Mouse (Mus musculus): ENCODE results near the gene Gm10203.
A peak's percentile ranks its signal among the peaks of the same experiment; 100 is the strongest.
"Not testable (repeated sequence)": the region's sequence is repeated elsewhere in the genome, so short reads cannot be mapped to it uniquely, and the experiment has no call there.

Gene Gm10203

DNA sequence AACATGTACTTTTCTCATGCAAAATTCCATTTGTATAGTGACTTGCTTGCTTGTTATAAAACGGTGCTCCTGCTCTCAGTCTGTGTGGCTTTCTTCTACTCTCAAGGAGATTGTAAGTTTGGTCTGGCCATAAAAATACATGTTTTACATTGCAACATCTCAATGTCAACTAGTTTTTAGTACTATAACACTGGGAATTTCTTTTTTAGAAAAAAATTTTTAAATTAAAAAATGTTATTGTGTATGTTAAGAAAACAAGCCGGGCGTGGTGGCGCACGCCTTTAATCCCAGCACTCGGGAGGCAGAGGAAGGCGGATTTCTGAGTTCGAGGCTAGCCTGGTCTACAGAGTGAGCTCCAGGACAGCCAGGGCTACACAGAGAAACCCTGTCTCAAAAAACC, at the start of gene Gm10203:
Gene Gm10203 (plus strand): TSS at position 301 of the 400 bp plus-strand sequence.
- not testable (repeated sequence) for DNase-seq

DNA sequence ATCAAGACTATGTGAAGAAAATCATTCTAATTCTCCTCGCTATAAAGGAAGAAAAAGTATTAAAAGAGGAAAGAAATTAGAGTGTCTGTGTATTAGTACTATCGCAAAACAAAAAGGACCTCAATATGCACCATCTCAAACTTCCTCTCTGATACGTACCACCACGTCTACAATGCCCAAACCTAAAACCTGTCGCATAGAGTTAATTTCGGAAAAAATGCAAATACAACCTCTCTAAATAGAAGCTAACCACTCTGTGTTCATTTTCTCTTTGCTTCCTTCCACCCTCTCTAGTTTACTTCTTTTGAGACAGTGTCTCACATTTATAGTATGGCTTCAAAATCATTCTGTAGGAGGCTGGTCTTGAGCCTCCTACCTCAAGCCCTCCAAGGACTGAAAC, 37.6 kb upstream of the Gm10203 start:
- no peak for DNase-seq

DNA sequence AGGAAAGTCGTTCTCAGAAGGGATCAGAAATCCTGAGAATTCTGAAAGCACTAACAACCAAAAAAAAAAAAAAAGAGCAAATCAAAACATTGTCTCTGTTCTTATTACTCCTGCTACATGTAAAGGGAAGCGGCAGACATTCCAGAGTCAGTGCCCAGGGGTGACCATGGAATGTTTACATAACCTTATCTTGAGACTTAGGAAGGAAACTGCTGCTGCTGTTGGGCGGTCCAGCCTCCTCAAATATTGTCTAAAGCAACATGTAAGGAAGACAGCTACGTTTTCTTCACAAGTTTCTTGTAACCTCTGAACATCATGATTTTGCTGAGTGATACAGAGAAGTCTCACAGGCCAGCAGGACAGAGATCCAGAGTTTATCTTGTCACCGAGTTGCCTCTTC, 36.5 kb upstream of the Gm10203 start:
- no peak for DNase-seq

DNA sequence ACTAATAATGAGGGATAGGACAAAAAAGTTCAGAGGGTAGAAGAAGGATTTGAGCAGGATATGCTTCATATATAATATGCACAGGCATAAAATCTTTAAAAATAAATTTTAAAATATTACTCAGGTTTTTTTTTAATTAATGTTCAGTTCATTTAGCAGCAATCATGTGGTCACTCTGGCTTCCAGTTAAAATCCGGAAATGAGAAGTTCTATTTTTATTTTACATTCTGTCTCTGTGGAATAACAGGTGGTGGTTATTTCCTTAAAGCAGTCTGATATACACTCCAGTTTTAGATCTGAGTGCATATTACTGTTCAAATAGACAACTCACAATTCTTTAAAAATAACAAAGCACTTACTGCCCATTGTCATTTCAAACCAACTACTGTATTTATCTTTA, 35.4 kb upstream of the Gm10203 start:
- DNase-seq = no peak

DNA sequence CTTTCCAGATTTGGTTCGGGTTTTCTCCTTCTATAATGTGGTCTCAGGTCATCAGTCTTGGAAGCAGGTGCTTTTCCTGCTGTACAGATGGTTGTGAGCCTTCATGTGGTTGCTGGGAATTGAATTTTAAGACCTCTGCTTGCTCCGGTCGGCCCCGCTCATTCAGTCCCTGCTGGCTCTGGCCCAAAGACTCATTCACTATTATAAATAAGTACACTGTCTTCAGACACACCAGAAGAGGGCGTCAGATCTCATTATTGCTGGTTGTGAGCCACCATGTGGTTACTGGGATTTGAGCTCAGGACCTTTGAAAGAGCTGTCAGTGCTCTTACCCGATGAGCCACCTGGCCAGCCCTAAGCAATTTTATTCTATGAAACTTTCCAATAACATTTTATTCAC, 34.6 kb upstream of the Gm10203 start:
- peak; percentile 59 to 65 for DNase-seq

DNA sequence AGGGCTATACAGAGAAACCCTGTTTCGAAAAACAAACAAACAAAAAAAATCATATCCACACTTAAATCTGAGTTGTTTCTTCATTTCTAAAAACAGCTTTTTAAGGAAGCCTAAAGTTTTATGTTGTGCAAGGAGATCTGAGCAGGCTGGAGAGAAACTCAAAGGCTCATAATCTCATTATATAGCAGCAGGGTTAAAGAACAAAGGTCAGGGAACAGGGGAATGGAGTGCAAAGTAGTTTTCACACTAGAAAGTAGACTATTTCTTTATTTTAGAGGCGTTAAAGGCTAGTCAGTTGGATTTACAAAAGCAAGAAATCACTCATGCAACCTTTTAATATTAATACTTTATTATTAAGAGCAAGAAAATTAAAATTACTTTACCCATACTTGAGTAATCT, 33.7 kb upstream of the Gm10203 start:
- no peak for DNase-seq

DNA sequence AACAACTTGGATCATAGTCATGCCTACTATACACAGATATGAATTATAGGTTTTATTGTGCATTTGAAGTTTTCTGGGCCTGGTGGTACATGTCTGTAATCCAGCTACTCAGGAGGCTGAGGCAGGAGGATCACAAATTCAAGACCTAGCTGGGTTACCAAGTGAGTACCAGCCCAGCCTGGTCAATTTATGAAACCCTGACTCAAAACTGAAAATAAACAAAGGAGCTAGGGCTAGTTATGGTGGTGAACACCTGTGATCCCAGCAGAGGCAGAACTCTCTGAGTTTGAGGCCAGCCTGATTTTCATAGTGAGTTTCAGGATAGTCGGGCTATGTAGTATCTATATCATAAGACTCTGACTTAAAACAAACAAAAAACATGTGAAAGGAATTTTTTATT, 32.7 kb upstream of the Gm10203 start:
- DNase-seq = no peak

DNA sequence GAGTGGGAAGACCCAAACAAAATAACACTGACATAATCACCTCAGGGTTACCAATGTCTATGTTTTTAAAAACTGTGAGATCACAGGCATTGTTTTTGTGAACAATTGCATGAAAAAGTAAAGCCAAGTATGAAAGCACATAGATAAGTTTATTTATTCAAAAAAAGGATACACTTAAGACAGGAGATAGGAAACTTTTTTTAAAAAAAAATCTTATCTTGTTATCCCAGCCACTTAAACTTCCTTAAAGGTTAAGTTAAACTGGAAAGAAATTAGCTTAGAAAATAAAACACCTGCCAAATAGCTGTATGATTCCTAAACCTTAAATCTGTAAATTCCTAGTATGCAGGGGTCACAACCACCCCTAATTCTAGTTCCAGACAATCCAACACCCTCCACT, 31.0 kb upstream of the Gm10203 start:
- DNase-seq = no peak

DNA sequence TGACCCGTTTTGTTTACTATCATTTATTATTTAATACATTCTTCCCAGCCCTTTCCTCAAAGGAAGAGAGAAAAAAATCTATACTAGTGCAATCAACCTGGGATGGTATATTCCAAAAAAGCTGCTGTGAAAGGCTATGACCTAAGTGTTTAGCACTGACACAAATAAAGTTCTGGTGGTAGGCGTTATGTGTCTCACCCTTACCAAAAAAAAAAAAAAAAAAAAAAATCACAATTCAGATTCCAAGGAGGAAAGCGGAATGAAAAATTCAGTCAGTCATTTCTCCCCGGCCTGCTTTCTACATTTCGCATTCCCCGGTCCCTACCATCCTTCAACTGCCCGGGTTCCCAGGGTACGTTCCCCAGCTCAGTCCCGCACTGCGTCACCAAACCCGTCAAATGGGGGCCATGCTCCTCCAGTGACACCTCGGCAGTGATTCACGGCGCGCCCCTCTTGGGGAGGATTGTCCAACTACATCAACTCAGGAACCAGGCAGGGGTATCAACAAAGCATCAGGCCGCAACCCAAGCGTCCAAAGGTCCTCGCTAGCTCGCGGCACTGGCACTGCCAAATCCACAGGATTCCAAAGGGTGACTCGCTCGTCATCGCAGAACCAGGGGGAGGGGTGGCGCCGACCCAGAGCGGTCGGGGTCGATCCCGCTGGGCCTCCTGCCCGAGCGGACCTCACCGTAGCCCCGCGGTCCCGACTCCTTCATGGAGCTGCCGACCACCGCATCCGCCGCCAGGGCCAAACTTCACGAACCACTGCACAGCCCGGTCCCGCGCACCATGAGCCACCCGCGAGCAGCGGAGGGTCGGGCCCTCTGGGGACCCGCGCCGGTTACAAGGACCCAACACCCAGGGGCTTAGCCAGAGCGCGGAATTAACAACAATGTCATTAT, 29.5 kb upstream of the Gm10203 start:
- peak; percentile 80 to 82 for DNase-seq

DNA sequence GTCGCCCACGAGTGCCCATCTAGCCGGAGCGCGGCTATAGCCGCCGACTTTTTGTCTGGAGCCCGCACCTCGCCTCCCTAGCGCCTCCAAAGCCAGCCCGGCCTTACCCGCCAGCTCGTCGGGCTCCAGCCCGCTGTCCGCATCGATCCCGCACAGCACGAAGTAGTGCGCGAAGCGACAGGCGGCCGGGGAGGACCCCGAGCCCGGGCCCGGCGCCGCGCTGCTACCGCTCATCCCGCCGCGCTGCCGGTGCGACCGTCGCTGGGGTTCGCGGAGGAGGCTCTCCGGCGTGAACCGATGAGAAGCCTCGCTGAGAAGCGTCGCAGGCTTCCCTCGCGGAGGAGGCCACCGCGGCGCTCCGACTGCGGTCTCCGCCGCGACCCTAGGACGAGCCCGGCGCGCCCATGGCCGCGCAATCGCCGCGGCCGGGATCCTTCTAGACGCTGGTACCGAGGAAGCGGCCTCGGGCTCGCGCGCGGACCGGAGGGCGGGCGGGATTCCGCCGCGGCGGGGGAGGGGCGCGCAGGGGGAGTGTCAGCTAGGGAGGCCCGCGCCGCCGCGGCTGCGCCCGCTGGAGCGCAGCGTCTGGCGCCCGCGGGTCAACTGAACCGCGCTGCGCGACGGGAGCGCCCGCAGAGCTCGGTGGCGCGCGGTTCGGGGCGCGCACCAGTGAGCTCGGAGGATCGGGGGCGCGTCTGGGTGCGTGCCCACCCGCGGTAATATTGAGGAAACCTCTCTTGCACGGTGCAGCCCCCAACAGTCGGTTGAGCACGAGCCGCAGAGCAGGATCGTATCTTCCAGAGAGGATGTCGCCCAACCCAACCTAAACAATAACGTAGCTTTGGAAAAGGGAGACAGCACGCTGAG, 28.7 kb upstream of the Gm10203 start, which contains the start of gene Dennd5b:
Gene Dennd5b (minus strand): TSS at position 605 of the 867 bp plus-strand sequence.
- peak; percentile 89 to 93 for DNase-seq

DNA sequence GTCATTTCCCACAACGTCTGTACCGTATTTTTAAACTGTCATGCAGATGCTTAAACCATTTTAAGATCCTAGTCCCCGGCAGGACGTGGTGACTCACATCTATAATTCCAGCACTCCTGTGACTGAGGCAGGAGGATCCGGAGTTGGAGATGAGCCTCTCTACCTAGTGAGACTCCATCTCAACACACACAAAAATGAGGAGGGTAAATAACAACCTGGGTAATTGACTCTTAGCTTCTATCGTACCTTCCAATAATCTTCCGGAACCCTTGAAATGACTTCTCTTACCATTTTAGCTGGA, 28.1 kb upstream of the Gm10203 start:
- no peak for DNase-seq

DNA sequence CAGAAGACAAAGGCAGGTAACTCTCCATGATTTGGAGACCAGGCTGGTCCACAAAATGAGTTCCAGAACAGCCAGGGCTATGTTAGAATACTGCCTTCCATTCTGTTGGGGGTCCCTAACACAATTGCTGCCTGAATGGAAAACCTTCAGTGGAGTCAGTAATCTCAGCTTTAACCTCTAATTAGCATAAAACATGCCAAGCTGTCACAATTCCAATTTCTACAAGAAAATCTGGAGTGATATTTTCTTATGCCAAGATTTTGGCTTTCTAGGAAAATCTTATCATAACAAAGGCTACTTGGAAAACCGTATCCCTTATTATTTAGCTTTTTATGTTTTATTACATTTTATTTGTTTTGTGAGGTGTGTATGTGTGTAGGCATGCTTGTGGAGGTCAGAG, 26.5 kb upstream of the Gm10203 start:
- no peak for DNase-seq

DNA sequence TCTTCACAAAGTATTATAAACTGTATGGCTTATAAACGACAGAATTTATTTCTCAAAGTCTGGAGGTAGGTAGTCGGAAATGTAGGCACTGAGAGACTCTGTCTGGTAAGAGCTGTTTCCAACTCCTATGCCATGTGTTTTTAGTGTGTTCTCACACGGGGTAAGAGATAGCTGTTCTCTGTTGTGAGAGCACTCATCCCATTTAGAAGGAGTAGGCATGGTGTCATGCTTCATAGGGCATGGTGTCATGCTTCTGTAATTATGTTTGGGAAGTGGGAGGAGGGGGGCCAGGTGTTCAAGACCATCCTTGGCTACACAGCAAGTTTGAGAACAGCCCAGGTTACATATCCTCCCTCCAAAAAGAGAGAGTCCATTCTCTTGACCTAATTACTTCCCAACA, 22.4 kb upstream of the Gm10203 start:
- DNase-seq = no peak

DNA sequence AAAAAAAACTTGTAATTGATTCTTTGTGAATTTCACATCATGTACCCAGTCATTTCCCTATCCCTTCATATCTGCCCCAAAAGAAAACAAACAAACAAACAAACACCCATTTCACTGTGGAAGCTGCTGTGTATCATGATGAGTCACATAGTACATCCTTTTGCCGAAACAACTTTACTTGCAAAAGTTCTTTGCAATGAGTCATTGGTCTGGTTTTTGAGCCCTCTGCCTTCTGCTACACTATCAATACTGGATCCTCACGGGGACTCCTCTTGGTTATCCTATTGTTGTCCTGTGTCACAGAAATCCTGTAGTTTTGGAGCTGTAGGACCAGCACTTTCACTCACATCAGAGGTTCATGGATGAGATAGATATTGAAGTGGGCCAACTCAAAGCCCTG, 21.1 kb upstream of the Gm10203 start:
- DNase-seq = no peak

DNA sequence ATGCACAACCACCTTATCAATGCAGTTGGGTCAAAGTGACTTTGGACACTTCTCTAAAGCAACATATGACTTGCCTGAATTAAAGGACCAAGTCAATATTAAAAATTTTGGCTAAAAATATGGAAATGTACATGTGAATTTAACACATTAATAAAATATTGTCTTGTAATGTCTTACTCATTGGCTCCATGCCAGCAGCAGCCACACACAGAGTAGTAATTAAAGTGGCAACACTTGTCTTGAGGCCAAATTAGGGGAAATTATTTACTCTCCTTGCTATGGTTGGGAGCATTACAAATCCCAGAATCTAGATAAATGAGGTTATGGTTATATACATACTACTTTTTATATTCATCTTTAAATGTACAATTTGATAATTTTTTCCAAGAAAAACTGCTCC, 13.0 kb upstream of the Gm10203 start:
- DNase-seq = peak; percentile 9 to 20

DNA sequence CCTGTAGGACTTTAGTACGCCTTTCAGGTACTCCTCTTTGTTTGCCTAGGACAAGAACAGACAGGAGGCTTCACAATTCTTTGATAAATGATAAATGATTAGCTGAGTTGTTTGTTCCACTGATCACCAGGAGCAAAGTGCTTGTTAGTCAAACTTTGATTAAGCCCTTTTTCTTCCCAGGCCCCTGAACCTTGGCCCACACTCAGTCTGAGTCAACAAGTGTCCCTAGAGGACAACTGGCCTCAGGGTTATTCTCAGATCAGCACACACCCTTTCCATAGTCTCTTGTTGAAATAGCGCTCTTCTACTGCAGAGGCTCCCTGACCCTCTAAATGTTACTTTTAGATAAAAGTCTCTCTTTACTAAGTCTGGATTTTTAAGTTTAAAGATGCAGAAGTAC, 11.0 kb upstream of the Gm10203 start:
- DNase-seq = no peak

DNA sequence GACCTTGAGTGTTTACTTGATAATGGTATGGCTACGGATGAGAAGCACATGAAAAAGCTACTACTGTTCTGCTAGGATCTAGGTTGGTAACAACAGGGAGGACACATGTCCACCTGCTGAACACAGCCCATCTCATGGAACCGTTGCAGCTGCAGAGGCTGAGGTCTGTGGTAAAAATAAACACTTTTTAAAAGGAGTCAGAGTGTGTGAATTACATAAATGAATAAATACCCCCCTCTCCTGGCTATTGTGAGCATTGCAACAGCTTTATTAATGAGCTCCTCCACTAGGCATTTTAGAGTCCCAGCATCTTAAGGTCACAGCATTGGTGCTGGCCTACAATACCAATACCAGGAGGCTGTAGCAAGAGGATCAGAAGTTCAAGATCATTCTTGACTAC, 10.1 kb upstream of the Gm10203 start:
- DNase-seq = peak; percentile 80 to 88

DNA sequence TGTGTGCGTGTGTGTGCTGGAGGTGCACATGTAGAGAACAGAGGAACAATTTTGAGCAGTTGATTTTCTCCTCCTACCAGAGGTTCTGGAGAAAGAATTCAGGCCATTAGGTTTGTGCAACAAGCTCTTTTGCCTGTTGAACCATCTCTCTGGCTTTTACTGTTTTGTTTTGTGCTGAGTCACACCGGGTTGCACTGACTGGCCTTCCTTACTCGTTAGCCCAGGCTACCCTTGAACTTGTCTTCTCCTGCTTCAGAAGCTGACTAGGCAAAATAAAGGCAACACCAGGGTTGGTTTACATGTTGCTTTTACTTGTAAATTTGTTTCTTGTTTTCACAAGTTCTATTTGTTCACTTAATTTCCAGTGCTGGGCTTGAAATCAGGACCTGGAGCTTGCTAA, 6.9 kb upstream of the Gm10203 start:
- no peak for DNase-seq

DNA sequence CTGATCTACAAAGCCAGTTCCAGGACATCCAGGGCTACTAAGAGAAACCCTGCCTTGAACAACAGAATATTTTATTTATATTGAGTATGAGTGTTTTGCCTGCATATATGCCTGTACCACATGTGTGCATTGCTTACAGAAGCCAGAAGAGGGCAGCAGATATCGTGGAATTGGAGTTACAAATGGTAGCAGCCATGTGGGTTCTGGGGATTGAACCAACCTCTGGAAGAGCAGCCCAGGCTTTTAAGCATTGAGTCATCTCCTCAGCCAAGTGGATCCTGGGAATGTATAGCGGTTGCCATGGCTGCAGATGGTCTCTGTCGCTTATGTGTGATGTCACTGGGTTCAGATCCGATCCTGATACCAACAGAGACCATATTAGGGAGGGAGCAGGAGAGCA, 3.3 kb upstream of the Gm10203 start:
- DNase-seq = peak; percentile 68 to 70

DNA sequence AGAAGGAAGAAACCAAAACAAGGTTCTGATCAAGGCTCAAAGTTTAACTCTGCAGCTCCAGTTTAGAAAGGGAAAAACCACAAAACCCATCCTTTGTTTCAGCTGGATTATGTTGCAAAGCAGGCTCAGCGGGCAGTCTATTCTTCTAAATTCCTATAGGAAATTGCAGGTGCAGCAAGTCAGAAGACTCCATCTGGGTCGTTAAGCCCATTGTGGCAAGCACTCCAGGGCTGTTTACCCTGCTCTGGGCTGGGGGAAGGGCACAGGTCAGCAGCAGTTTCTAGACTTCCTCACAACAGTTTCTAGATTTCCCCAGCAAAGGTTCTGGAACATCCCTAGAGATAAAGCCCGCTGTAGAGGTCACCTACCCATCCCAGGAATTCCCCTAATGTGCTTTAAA, 1.1 kb downstream of the Gm10203 start:
- DNase-seq = no peak

DNA sequence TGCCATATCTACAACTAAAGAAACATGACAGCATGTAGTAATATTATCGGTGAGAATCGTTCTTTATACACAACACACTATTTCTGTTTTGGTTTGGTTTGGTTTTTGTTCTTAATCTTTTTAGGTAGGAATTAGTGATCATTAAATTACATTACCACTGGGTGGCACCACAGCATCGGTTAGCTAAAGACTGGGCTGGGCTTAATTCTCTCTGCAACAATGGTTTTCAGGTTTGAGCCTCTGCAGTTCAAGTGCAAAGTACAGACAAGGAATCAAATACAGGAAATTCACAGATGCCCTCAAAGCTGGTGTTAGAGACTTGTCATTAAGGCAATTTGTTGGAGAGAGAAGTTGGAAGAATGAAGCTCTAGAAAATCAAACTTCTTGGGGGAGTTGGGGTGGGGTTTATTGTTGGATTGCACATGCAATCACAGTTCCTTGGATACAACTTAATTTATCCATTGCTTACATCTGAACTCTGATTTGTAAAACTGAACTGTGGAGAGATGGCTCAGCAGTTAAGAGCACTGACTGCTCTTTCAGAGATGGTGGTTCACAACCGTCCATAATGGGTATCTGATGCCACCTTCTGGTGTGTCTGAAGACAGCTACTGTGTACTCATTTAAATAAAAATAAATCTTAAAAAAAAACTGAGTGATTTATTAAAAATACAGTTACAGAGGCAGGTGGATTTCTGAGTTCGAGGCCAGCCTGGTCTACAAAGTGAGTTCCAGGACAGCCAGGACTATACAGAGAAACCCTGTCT, 2.5 kb downstream of the Gm10203 start:
- peak; percentile 59 to 71 for DNase-seq

DNA sequence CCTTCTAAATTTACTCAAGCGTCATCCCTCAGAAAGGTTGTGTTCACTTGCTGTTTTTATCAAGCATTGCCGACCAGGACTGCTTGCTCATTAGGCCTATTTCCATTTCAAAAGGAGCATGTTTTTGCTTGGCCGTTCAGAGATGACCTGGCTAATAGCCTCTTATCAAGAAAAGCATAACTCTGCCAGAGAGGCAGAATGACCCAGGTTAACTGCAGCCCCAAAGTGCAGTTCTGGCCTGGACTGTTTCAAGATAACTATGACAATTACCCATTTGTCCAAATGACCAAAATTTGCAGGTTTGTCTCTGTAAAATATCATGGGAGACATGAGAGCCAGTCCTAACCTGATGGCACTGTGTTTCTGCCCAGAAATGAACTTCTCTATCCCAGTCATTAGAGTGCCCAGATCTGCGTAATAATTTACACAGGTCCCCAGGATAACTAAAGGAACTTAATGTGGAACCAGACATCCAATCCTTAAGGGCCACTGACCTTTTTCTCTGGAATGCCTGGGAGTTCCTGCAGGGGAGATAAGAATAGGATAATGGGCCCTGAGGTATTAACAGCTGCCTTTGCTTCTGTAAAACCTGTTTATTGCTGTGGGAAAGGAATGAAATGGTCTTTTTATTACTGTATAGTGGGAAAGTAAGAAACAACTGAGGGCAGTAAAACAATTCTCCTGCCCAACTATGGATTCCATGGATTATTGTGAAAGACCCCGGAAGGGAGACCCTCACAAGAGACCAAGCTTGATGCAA, 4.6 kb downstream of the Gm10203 start:
- DNase-seq = no peak
